Mouse (Mus musculus) mouse trophoblast stem cell (cell line): Measurements from ENCODE around the gene Atg9a.

Source experiments
- in situ Hi-C, 2 experiments: fragments of 300-500 bp; cut with MseI, MboI; formaldehyde crosslinking; loops; 2 replicates in 1 of 2; 3 replicates in 1 of 2; pipeline ENCODE4 v1.15.1; 2025

Gene Atg9a

DNA sequence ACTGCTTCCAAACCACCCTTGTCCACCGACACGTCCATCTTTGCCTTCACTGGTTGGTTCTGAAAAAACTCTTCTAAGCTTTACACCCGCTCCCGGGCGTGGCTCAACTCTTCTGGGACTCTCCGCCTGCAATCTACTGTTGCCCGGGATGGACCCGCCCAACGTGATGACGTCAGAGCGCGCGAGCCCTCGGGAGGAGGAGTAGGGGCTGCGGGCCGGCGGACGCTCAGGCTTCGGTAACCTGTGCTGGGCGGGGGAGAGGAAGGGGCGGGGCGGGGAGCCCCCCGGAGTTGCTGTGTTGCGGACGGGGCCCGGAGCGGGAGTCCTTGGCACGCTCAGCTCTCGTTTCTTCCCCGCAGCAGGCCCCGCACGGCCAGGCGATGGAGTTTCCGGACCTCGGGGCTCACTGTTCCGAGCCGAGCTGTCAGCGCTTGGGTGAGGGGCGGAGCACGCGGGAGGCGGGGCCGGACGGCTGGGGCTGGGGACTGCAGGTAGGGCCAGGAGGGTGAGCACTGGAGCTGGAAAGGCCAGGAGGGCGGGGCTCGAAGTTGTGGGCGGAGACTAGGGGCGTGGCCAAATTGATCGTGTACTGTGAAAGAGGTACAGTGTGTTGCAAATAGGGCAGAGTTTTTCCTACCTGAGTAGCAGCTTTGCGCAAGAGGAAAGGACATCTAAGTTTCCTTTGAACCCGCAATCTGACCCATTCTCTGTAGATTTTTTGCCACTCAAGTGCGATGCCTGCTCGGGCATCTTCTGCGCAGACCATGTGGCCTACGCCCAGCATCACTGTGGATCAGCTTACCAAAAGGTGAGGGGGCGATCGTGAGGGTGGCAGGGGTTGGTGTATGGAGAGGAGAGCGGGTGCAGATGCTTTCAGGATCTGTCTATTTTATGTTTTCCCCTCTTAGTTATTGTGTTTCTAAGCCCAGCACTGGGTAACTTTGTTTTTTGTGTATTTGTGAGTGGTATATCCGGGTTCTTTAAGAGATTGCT is 23.2 kb downstream of the Atg9a start, which contains the start of gene Zfand2b:
TSS of gene Zfand2b (plus strand) at position 175 of the 993 bp plus-strand sequence.
- in situ Hi-C loops, result no loop called here

- in situ Hi-C loops, result no loop called here
These were observed 23.9 kb downstream of the Atg9a start for GRCm38 (mm10) chr1:75168093-75168471.

- in situ Hi-C loops, result no loop called here
These were observed 31.8 kb downstream of the Atg9a start for GRCm38 (mm10) chr1:75160256-75160617.

DNA sequence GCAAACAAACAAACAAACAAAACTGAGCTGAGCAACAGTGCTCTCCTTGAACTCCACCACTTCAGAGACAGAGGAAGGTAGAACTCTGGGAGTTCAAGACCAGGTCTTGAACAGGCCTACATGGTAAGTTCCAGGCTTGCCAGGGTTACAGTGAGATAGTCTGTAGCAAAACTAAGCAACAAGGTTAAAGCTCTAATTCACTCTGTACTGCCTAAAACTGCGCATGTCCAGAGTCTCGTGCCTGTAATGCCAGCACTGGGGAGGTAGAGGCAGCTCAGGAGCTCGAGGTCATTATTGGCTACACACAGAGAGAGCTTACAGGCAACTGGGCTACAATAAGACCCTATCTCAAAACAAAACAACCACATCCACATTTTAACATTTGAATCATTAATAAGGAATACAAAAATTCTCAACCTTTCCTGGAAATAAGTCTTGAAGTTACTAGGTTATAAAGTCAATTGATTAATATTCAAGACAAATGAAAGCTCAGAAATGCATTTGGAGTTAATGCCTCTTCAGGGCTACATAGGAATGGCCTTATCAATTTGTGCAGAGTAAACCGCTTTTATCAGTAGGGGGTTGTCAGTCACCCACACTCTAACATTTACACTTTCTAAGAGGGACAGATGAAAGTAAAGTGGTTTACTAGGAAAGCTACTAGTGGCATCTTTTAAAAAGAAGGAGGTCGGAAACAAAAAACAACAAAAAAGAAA is 32.3 kb downstream of the Atg9a start:
- in situ Hi-C loops, result no loop called here

- in situ Hi-C loops, result no loop called here
These were observed 33.0 kb downstream of the Atg9a start for GRCm38 (mm10) chr1:75158990-75159389.

GRCm38 (mm10) chr1:75155837-75156236 is 36.2 kb downstream of the Atg9a start:
- in situ Hi-C loops, result no loop called here

DNA sequence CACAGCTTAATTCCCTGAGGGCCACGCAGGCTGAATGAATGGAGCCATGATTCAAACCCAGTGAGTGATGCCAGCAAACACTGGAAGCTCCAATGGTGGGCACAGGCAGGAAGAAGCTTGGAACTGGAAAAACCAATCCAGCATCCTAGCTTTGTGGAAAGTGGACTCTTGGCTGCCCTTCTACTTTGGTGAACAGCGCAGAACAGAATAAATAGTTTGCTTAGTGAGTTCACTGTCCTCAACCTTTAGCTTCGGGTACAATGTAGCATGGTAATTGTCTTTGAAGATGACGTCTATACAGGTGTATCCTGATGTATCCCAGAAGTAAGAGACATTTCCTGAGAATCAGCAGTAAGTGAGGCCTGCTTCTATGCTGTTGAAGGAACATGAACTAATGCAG is 43.3 kb downstream of the Atg9a start:
- in situ Hi-C loops, result no loop called here

- in situ Hi-C loops, result no loop called here
These were observed 44.4 kb downstream of the Atg9a start for GRCm38 (mm10) chr1:75147411-75148135.

DNA sequence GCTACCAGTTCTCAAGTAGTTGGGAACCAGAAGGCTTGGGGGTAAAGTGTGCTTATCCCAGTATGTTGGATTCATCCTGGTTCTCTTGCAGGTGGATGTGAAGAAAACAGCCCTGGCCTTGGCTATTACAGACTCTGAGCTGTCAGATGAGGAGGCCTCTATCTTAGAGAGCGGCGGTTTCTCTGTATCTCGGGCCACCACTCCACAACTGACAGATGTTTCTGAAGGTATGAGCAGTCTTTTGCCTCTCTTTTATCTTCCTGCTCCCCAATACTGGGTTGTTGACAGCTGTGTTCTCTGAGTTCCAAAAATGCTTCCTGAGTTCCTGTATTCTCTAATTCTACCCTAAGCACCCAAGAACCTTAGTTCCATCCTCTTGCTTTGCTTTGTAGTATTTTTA is 46.4 kb downstream of the Atg9a start:
- in situ Hi-C loops, result no loop called here

DNA sequence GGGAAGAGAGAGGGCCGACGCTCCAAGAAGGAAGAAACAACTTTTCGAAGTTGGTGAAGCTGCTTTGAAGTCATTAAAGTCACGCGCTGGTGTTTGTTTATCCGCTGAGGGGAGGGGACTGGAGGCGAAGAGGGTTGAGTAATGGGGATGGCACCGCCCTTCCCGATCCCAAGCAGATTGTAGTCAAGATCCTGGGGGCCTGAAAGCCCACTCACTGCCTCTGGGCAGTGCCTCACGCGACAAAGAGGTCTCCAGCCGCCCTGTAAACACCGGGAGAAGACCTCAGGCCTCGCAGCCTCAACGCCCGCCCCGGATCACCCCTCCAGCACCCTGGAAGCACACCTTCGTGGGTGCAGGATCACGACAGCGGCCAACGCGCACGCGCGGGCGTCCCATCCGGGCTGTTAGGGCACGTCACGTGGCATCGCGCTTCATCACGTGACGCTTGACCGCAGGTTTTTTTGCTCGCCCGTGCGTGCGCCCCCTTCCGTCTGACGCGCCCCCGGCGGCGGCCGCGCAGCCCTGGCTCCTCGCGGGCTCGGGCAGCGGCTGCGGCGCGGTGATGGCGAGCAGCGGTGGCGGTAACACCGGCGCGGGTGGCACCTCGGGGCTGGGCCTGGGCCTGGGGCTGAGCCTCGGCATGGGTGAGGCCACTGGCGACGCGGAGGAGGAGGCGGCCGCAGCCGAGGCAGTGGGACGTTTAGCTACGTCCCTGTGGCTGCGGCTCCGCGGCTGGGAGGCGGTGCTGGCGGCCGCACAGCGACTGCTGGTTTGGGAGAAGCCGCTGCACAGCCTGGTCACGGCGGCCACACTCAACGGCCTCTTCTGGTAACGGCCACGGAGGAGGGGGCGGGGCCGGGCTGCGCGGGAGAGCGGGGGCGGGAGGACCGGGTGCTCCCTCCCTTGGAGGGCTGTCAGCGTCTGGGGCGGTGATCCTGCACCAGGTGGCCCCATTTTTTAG is 49.4 kb downstream of the Atg9a start, which contains the start of the genes Cnppd1 and Retreg2:
TSS of gene Cnppd1 (minus strand) at position 411 of the 961 bp plus-strand sequence.
TSS of gene Retreg2 (plus strand) at position 478 of the 961 bp plus-strand sequence.
- in situ Hi-C loops, result no loop called here

- in situ Hi-C loops, result no loop called here
These were observed 50.4 kb downstream of the Atg9a start for GRCm38 (mm10) chr1:75141486-75142190.

- in situ Hi-C loops, result no loop called here
These were observed 51.3 kb downstream of the Atg9a start for GRCm38 (mm10) chr1:75140601-75141190.

DNA sequence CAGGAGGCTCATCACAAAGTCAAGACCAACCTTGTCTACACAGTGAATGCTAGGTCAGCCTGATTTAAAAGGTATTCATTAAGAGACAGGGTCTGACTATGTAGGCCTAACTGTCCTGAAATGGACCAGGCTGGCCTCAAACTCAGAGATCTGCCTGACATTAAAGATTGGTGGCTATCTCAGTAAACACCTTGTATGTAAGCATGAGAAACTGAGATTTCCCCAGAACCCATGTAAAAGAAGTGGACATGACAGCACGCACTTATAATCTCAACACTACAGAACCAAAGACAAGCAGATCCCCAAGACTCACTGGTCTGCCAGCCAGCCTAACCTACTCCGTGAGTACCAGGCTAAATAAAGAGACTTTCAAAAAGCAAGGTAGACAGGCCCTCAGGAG is 53.5 kb downstream of the Atg9a start:
- in situ Hi-C loops, result no loop called here

DNA sequence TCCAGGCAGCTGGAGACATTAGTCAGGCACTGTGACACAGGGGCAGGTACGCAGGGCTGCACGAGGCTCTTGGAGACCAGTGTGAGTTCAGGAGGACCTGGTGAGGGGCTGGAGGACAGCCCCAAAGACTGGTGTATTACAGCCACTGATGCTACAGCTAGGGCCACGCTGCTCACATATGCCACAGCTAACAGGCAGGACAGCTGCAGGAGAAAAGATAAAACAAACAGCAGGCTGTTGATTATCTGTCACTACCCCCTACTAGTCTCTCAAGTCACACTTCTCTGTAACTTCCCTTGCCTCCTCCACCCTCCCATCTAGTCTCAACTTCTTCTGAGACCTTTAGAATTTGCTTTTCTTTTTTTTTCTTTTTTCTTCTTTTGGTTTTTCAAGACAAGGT is 55.3 kb downstream of the Atg9a start:
- in situ Hi-C loops, result no loop called here

DNA sequence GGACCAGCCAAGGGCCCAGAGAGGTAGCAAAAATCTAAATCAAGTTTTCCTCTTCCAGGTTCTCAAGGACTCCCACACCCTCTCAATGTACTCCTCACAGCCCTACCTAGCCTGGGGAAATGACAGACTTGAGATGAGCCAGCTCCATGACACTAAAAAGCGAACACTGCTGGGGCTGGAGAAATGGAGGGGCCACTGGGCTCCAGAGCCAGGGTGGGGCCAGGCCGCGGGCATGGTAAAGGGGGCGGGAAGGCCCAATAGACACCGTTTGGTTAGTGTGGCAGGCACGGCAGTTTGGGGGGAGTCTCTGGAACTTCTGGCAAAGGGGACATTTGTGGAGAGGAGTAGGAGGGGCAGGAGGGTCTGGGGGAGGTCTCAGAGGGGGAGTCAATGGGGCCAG is 55.7 kb downstream of the Atg9a start:
- in situ Hi-C loops, result no loop called here

DNA sequence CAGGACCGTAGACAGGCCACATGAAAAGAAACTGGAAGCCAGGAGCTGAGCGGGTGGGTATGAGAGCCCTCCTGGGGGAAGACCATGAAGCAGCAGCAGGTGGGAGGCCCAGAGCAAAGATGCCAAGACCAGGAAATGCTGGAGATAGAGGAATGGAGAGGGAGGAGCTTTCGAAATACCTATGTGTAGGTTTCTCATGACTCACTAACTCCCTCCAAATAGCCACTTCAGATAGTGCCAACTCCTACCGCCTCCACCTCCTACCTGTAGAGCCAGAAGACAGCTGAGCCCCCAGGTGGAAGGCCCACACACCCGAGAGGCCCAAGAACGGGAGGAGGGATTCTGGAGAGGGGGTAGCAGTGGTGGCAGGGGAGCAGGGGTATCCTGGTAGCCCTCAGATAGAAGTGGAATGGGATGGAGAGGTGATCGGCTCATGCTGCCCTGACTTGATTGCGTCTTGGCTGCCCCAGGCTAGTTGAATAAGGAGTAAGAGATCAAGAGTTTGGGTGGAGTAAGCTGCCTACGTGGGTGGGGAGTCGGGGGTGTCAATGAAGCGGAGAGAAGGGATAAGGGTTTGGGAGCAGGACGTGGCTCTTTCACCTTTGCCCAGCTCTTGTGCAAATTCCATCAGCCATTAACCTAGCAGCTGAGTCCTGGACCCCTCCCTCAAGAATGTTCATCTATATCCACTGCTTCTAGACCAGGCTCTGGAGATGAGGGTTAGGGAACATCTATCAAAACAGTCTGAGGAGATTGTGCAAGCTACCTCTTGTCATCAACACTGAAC is 58.4 kb downstream of the Atg9a start, which contains the start of gene Slc23a3:
TSS of gene Slc23a3 (minus strand) at position 470 of the 787 bp plus-strand sequence.
- in situ Hi-C loops, result no loop called here
